Mouse (Mus musculus): Measurements from ENCODE around the gene Gm12216. TPM values are rescaled to one million over a fixed set of nuclear protein-coding genes. Genes with fewer than 3 reads are reported as not detected.

The Gm12216 gene
- polyA plus RNA-seq, 1 experiment from 2014 or later, result 0.25 TPM

DNA sequence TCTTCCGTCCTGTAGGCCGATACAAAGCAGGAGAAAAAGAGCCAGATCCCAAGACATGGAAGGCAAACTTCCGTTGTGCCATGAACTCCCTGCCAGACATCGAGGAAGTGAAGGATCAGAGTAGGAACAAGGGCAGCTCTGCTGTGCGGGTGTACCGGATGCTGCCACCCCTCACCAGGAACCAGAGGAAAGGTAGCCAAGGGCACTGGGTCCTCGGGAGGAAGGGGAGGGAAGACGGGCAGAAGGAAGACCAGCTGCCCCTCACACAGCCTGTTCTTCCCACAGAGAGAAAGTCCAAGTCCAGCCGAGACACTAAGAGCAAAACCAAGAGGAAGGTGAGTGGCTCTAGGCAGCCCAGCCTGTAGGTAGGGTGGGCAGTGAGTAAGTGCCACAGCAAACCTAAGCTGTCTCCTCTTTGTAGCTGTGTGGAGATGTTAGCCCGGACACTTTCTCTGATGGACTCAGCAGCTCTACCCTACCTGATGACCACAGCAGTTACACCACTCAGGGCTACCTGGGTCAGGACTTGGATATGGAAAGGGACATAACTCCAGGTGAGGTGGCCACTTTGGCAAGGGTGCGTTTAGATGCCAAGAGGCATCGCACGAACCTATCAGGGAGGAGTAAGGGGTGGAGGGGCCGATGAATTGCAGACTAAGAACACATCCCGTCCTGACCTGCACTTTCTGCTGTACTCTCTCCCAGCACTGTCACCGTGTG lies 85.3 kb downstream of the Gm12216 start:
- ATAC-seq (ENCODE audit: low FRiP score) (no peak), DNase-seq (ENCODE audit: low spot score, missing footprints) (no peak)
- H3K4me2 ChIP-seq, result no peak overlapping the region
- no peaks in the 10 kb centered on the region for H3K9me3 ChIP-seq (ENCODE audit: control insufficient read depth, low read length)
- H3K27ac ChIP-seq (ENCODE audit: low read depth, low read length), result no peak overlapping the region
- WGBS, result 91% methylated on average over 16 of the region's 16 CpGs
- no peak overlapping the region for H3K4me3 ChIP-seq (ENCODE audit: low read depth, low read length)
- H3K27me3 ChIP-seq (ENCODE audit: control insufficient read depth, insufficient read depth, low read length), result peaks cover 8% of the 10 kb centered on the region
- peaks cover 4% of the 10 kb centered on the region for H3K4me1 ChIP-seq (ENCODE audit: control insufficient read depth, insufficient read depth, low read length)
- H3K9ac ChIP-seq (ENCODE audit: low read length), result no peak overlapping the region
- no peaks in the 10 kb centered on the region for H3K36me3 ChIP-seq (ENCODE audit: control insufficient read depth, insufficient read depth, low read length)

DNA sequence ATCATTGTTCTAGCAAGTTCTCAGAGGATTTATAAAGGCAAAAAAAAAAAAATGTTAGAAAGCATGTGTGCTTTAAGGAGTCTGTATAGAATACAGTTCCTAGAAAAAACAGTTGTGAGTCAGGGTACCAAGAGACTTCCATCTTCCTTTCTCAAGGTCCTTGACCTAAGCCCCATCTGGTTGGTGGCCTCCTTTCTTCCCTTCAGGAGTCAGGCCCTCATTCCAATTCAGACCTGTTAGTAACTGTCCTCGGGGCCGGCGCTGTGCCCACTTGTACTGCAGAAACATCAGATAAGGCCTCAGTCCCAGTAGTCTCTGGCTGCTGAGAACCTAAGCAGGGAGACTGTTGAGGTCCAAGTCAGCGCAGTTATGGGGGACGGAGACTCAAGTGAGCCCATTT lies 86.0 kb downstream of the Gm12216 start, which contains the start of gene Gm17334:
Gene Gm17334, minus strand, starts transcription at position 101 of the 400 bp plus-strand sequence.
- WGBS, result 93% methylated on average over 5 of the region's 5 CpGs
- DNase-seq (ENCODE audit: low spot score, missing footprints) (no peak), ATAC-seq (ENCODE audit: low FRiP score) (no peak)
- Histone ChIP-seq H3K9me3 (ENCODE audit: control insufficient read depth, low read length) (no peaks in the 10 kb centered on the region), H3K9ac (ENCODE audit: low read length) (no peak within 1 kb of the TSS), H3K4me1 (ENCODE audit: control insufficient read depth, insufficient read depth, low read length) (peaks cover 4% of the 10 kb centered on the region), H3K27me3 (ENCODE audit: control insufficient read depth, insufficient read depth, low read length) (peaks cover 12% of the 10 kb centered on the region), H3K27ac (ENCODE audit: low read depth, low read length) (no peak within 1 kb of the TSS), H3K36me3 (ENCODE audit: control insufficient read depth, insufficient read depth, low read length) (no peaks in the 10 kb centered on the region), H3K4me3 (ENCODE audit: low read depth, low read length) (no peak within 1 kb of the TSS), H3K4me2 (no peak within 1 kb of the TSS)

- Histone ChIP-seq H3K27ac (ENCODE audit: low read depth, low read length) (no peak overlapping the region), H3K4me1 (ENCODE audit: control insufficient read depth, insufficient read depth, low read length) (peaks cover 4% of the 10 kb centered on the region), H3K36me3 (ENCODE audit: control insufficient read depth, insufficient read depth, low read length) (no peaks in the 10 kb centered on the region), H3K9me3 (ENCODE audit: control insufficient read depth, low read length) (no peaks in the 10 kb centered on the region), H3K9ac (ENCODE audit: low read length) (no peak overlapping the region), H3K27me3 (ENCODE audit: control insufficient read depth, insufficient read depth, low read length) (peaks cover 12% of the 10 kb centered on the region), H3K4me3 (ENCODE audit: low read depth, low read length) (no peak overlapping the region), H3K4me2 (no peak overlapping the region)
- ATAC-seq (ENCODE audit: low FRiP score), result no peak
- WGBS, result 81% methylated on average over 9 of the region's 9 CpGs
- no peak for DNase-seq (ENCODE audit: low spot score, missing footprints)
These were observed 86.5 kb downstream of the Gm12216 start for GRCm38 (mm10) chr11:53772536-53772935.

- ATAC-seq (ENCODE audit: low FRiP score) (no peak), DNase-seq (ENCODE audit: low spot score, missing footprints) (no peak)
- peaks cover 12% of the 10 kb centered on the region for H3K27me3 ChIP-seq (ENCODE audit: control insufficient read depth, insufficient read depth, low read length)
- H3K9me3 ChIP-seq (ENCODE audit: control insufficient read depth, low read length), result no peaks in the 10 kb centered on the region
- peak overlapping the region; percentile 98 for H3K4me2 ChIP-seq
- WGBS, result 81% methylated on average over 11 of the region's 11 CpGs
- H3K4me1 ChIP-seq (ENCODE audit: control insufficient read depth, insufficient read depth, low read length), result peaks cover 4% of the 10 kb centered on the region
- no peak overlapping the region for H3K9ac ChIP-seq (ENCODE audit: low read length)
- H3K27ac ChIP-seq (ENCODE audit: low read depth, low read length), result no peak overlapping the region
- H3K4me3 ChIP-seq (ENCODE audit: low read depth, low read length), result peak overlapping the region; percentile 72
- H3K36me3 ChIP-seq (ENCODE audit: control insufficient read depth, insufficient read depth, low read length), result no peaks in the 10 kb centered on the region
These were observed 87.9 kb downstream of the Gm12216 start for GRCm38 (mm10) chr11:53771001-53771744.

- H3K4me3 ChIP-seq (ENCODE audit: low read depth, low read length), result peak overlapping the region; percentile 72
- H3K4me2 ChIP-seq, result peak overlapping the region; percentile 98
- ATAC-seq (ENCODE audit: low FRiP score), result peak; percentile 78
- H3K27me3 ChIP-seq (ENCODE audit: control insufficient read depth, insufficient read depth, low read length), result peaks cover 12% of the 10 kb centered on the region
- peak; percentile 97 for DNase-seq (ENCODE audit: low spot score, missing footprints)
- no peak overlapping the region for H3K27ac ChIP-seq (ENCODE audit: low read depth, low read length)
- no peaks in the 10 kb centered on the region for H3K9me3 ChIP-seq (ENCODE audit: control insufficient read depth, low read length)
- H3K36me3 ChIP-seq (ENCODE audit: control insufficient read depth, insufficient read depth, low read length), result no peaks in the 10 kb centered on the region
- H3K4me1 ChIP-seq (ENCODE audit: control insufficient read depth, insufficient read depth, low read length), result peaks cover 4% of the 10 kb centered on the region
- under 1% methylated on average over 75 of the region's 75 CpGs for WGBS
- peak overlapping the region; percentile 70 for H3K9ac ChIP-seq (ENCODE audit: low read length)
These were observed 88.8 kb downstream of the Gm12216 start for GRCm38 (mm10) chr11:53770125-53770791.

DNA sequence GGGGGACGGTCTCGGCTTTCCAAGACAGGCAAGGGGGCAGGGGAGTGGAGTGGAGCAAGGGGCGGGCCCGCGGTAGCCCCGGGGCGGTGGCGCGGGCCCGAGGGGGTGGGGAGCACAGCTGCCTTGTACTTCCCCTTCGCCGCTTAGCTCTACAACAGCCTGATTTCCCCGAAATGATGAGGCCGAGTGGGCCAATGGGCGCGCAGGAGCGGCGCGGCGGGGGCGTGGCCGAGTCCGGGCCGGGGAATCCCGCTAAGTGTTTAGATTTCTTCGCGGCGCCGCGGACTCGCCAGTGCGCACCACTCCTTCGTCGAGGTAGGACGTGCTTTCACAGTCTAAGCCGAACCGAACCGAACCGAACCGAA lies 89.3 kb downstream of the Gm12216 start, which contains the start of gene Irf1:
Gene Irf1, plus strand, starts transcription at position 255 of the 365 bp plus-strand sequence.
- peak within 1 kb of the TSS; percentile 72 for H3K4me3 ChIP-seq (ENCODE audit: low read depth, low read length)
- WGBS, result under 1% methylated on average over 40 of the region's 40 CpGs
- H3K27ac ChIP-seq (ENCODE audit: low read depth, low read length), result no peak within 1 kb of the TSS
- DNase-seq (ENCODE audit: low spot score, missing footprints), result peak; percentile 98
- H3K36me3 ChIP-seq (ENCODE audit: control insufficient read depth, insufficient read depth, low read length), result no peaks in the 10 kb centered on the region
- ATAC-seq (ENCODE audit: low FRiP score), result peak; percentile 91
- peaks cover 4% of the 10 kb centered on the region for H3K4me1 ChIP-seq (ENCODE audit: control insufficient read depth, insufficient read depth, low read length)
- H3K9ac ChIP-seq (ENCODE audit: low read length), result peak within 1 kb of the TSS; percentile 70
- no peaks in the 10 kb centered on the region for H3K9me3 ChIP-seq (ENCODE audit: control insufficient read depth, low read length)
- H3K27me3 ChIP-seq (ENCODE audit: control insufficient read depth, insufficient read depth, low read length), result peaks cover 12% of the 10 kb centered on the region
- peak within 1 kb of the TSS; percentile 98 for H3K4me2 ChIP-seq

GRCm38 (mm10) chr11:53769185-53769576 lies 89.9 kb downstream of the Gm12216 start:
- Histone ChIP-seq H3K27ac (ENCODE audit: low read depth, low read length) (no peak overlapping the region), H3K27me3 (ENCODE audit: control insufficient read depth, insufficient read depth, low read length) (peaks cover 15% of the 10 kb centered on the region), H3K4me2 (peak overlapping the region; percentile 98), H3K4me1 (ENCODE audit: control insufficient read depth, insufficient read depth, low read length) (peaks cover 4% of the 10 kb centered on the region), H3K4me3 (ENCODE audit: low read depth, low read length) (no peak overlapping the region; the same call in 1 of the 2 replicates), H3K9ac (ENCODE audit: low read length) (no peak overlapping the region; the same call in 1 of the 2 replicates), H3K9me3 (ENCODE audit: control insufficient read depth, low read length) (no peaks in the 10 kb centered on the region), H3K36me3 (ENCODE audit: control insufficient read depth, insufficient read depth, low read length) (no peaks in the 10 kb centered on the region)
- 57% methylated on average over 12 of the region's 12 CpGs for WGBS
- DNase-seq (ENCODE audit: low spot score, missing footprints) (no peak), ATAC-seq (ENCODE audit: low FRiP score) (no peak)

- no peak overlapping the region for H3K4me3 ChIP-seq (ENCODE audit: low read depth, low read length)
- no peaks in the 10 kb centered on the region for H3K9me3 ChIP-seq (ENCODE audit: control insufficient read depth, low read length)
- no peaks in the 10 kb centered on the region for H3K36me3 ChIP-seq (ENCODE audit: control insufficient read depth, insufficient read depth, low read length)
- H3K4me1 ChIP-seq (ENCODE audit: control insufficient read depth, insufficient read depth, low read length), result peaks cover 9% of the 10 kb centered on the region
- ATAC-seq (ENCODE audit: low FRiP score), result no peak
- H3K27ac ChIP-seq (ENCODE audit: low read depth, low read length), result no peak overlapping the region
- WGBS, result 77% methylated on average over 13 of the region's 13 CpGs
- DNase-seq (ENCODE audit: low spot score, missing footprints), result no peak
- H3K9ac ChIP-seq (ENCODE audit: low read length), result no peak overlapping the region
- H3K27me3 ChIP-seq (ENCODE audit: control insufficient read depth, insufficient read depth, low read length), result peaks cover 15% of the 10 kb centered on the region
- H3K4me2 ChIP-seq, result no peak overlapping the region
These were observed 90.5 kb downstream of the Gm12216 start for GRCm38 (mm10) chr11:53768422-53769184.
